Mouse (Mus musculus): ENCODE measurements around the gene Gm17428.
"Not testable (repeated sequence)": the region's sequence is repeated elsewhere in the genome, so short reads cannot be mapped to it uniquely, and the experiment has no call there.

Gene Gm17428

DNA sequence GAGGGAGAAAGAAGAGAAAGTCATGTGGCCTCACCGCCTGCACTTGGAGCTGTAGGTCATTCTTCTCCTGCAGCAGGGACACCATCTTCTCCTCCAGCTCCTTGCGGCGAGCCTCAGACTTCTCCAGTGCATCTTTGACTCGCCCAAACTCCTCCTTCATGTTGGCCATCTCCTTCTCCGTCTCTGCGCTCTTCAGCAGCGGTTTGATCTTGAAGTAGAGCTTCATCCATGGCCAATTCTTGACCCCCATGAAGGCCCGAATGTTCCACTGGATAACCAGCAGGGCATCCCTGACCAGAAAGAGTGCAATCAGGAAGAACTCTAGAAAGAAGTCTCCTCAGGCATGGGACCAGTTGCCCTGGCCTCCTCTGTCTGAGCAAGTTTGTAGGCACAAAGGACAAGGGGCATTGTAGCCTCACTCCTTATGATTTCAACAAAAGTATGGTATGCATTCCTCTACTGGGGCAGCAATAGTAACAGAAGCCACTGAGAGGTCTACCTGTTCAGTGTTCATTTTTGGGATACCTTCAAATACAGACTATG lies 23.0 kb upstream of the Gm17428 start:
- no peak for DNase-seq

DNA sequence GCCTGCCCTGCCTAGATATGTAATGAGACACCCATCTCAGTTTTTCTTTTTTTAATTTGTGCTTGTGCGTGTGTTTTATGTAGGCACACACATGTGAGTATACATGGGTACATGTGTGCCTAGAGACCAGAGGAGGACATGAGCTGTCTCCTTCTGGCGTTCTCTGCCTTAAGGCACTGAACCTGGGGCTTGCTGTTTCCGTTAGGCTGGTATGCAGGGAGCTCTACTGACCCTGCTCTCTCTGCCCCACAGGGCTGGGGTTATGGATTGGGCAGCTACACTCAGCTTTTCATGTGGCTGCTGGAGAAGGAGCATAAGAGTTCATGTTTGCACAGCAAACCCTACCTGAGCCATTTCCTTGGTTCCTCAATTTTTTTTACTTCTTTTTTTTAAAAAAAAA lies 22.3 kb upstream of the Gm17428 start:
- DNase-seq = no peak

DNA sequence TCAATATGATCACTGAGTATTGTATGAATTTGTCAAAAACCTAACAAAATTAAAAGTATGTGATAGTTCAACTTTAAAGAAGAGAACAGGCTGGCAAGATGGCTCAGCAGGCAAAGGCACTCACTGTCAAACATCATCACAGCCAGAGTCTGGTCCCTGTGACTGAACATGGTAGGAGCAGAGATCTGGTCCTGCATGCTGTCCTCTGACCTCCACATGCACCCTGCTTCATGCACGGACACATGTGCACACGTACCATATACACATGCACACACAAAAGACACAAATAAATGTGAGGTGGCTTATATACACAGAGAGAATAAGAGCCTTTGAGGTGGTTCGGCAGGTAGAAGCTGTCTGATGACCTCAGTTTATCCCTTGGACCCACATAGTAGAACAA lies 21.3 kb upstream of the Gm17428 start:
- DNase-seq = no peak

DNA sequence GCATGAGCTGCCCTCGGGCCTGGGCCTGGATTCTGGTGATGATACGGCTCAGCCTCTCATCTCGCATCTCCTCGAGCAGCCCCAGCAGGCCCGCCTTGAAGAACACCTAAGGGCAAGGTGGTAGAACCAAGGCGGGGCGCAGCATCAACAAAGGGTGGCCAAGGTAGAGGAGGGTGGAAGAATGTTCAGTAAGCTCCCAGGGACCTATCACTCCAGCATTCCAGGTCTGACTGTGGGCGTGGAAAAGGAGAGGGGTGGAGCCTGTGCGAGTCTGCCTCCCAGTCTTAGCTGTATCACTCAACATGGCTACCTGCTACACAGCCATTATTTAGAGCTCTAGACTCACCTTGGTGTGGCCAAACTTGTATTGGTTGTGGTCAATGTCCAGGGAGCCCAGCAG lies 20.2 kb upstream of the Gm17428 start:
- DNase-seq = no peak

DNA sequence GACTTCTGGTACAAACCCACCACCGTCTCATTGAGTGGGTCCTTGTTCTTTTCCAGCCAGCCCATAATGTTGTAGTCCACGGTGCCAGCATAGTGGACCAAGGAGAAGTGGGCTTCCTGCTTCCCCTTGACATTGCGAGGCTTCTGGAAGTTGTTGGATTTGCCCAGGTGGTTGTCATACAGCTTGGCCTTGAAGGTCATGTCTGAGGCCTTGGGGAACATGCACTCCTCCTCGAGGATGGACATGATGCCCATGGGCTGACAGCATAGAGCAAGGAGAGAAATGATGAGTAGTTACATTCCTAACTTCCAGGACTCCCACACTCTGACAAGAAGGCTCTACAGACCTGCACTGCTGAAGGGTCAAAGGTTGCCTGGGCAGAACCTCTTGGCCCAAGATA lies 18.2 kb upstream of the Gm17428 start:
- no peak for DNase-seq

DNA sequence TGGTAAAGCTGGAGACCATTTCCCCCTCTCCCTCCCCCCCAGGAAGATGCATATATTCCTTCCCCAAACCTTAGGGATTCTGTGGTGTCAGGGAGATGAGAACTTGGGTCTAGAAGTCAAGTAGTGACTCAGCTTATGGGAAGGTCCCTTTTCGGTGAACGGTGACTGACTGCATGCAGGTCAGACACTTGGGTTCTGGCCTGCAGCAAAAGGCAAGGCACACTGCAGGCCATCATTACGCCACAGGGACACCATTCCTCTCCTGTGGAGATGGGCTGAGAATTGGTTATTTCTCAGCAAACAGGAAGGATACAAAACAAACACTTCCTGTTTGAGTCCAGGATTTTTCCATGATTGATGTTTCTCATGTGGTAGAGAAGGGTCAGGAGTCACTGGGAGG lies 17.5 kb upstream of the Gm17428 start:
- DNase-seq = no peak

DNA sequence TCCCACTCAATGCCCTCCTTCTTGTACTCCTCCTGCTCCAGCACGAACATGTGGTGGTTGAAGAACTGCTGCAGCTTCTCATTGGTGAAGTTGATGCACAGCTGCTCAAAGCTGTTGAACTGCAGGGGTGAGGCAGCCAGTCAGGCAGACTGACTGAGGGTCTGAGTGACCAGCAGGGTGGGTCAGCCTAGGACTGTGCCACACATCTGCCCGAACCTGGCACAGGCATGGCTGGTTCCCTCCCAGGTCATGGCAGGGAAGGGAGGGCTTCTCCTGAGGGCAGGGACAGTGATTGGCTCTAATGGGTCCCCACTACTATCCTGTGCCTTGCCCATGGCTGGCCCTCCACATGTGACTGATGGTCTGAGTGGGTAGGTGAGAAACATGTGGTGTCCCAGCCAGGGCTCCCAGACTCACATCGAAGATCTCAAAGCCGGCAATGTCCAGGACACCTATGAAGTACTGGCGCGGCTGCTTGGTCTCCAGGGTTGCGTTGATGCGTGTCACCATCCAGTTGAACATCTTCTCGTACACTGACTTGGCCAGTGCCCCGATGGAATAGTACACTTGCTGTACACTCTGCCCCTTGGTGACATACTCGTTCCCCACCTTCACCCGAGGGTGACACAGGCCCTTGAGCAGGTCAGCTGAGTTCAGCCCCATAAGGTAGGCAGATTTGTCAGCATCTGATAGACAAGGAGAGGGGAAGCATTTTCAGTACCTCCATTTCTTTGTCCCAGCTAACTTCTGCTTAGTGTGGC lies 16.7 kb upstream of the Gm17428 start:
- DNase-seq = not testable (repeated sequence)

DNA sequence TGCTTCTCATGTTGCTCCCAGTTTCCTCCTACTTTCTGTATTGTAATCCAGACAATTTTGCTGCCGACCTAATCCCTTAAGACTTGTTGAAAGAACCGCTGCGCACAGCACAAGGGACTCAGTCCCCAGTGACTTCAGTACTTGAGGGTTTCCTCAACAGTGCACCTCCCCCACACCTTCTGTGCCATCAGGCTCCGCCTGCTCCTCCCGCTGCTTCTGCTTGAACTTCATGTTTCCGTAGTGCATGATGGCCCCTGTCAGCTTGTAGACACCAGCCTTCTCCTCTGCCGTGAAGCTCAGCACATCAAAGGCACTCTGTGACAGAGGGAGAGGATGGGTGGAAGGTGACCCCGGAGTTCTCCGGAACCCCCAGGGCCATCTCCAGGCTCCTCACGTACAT lies 16.0 kb upstream of the Gm17428 start:
- DNase-seq = no peak

DNA sequence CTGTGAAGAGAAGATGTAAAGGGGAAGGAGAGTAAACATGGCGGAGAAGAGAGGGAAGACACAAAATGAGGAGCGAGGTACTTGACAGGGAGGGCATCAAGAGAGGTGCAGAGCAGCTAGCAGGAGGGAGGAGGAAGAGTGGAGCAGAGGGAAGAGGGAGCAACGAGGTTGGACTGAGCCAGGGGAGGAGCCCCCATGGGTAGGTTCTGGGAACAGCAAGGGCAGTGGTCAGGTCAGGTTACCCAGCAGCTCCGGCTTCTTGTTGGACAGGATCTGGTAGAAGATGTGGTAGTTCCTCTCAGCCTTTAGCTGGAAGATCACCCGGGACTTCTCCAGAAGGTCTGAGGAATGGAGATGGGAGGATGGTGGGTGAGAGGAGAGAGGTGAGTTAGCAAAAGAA lies 15.2 kb upstream of the Gm17428 start:
- no peak for DNase-seq

DNA sequence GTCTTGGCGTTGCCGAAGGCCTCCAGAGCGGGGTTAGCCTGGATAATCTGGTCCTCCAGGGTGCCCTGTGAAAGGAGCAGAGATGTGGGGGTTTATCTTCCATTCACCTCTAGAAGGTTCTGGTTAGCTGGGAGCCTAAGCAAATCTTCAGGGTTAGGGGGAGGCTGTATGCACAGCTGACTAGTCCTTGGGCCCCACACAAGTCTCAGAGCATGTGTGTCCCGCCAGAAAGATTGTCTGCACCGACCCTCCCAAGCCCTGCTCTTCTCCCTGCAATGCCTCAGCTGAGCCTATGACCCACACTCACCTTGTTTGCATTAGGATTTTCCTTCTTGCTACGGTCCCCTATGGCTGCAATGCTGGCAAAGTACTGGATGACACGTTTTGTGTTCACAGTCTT lies 14.0 kb upstream of the Gm17428 start:
- no peak for DNase-seq

DNA sequence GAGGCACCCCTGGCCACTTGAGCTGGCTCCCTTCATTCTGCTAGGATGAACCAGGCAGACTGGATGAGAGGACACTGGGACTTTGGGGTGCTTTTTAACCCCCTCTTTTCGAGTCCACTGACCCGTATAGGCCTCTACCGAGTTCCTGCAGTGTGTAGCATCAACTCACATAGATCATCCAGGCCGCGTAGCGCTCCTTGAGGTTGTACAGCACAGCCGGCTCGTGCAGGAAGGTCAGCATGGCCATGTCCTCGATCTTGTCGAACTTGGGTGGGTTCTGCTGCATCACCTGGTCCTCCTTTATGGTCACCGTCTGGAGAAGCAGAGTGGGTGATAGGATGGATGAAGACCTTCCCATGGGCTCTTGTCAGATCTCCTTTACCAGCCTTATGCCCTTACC lies 13.0 kb upstream of the Gm17428 start:
- no peak for DNase-seq

DNA sequence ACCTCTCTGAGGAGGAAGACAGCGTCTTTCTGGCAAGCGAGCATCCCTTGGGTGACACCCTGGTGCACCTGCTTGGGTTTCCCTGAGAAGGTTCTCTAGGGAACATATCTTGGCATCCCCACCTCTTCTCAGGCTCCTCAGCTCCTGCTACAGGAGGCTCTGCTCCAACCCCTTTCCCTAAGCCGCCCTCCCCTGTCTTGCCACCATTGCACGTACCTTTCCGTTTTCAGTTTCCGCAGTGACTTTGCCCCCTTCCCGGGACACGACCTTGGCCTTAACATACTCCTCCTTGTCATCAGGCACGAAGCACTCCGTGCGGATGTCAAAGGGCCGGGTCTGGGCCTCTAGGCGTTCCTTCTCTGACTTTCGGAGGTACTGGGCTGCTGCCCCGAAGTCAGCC lies 11.7 kb upstream of the Gm17428 start:
- DNase-seq = no peak

DNA sequence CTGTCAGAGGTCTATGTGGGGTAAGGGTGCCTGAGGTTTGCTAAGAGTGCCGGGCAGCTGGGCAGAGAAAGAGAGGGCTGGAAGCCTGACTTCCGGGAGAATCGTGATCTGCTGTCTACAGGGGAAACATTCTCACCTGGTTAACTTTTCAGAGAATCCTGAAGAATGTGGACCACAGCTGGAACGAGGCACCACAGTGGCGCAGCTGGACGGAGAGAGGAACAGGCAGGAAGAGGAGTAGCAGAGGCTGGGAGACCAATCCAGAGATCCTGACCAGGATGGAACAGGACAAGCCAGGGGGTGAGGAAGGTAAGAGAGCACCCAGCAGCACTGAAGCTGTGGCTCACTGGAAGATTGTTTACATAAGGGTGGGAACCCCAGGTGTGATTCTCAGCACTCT lies 11.1 kb upstream of the Gm17428 start:
- DNase-seq = no peak

DNA sequence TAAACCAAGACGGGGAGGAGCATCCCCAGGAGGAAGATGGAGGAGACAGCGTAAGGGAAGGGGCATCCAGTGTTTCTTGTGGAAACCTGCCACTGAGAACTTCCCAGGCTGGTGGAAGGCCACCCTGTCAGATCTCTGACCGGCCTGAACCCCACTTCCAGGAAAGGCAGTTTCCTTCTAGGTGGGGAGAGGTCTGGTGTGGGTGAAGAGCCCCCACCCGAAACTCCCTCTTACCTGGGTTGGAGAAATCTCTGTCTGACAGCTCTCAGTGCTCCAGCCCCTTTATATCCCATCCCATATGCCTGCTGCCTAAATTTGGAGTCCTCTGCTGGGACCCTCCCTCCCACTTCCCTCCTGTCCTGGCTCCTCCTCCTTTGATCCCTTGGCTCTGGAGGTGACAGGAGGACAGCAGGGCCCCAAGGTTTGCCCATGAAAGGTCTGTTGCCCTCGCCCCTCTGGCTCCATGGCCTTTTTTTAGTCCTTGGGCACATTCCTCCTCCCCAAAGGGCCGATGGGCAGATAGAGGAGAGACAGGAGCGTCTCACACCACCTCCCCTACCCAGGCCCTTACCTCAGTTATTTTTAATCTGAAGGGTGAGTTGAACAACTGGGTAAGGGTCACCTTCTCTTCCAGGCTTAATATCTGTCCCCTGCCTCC lies 10.3 kb upstream of the Gm17428 start, which contains the start of gene Myh6:
Gene Myh6 (minus strand): TSS at position 608 of the 658 bp plus-strand sequence.
- DNase-seq = no peak

DNA sequence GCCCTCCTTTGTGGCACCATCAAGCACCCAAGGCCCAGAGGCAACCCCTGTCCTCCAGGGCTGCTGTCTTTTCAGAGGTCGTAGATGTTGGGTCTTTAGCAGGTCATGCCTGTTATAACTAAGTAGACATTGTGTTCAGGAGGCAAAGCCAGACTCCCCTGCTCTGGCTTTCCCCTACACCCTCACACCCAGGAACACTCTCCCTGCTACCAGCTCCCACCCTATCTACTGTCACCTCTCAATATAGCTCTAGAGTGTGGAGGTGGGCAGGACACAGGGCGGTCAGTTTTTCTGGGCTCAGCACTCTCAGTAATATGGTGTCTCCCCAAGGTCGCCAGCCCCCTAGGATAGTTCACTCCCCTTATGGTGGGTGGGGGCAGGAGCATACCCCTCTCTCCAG lies 8.9 kb upstream of the Gm17428 start:
- no peak for DNase-seq

DNA sequence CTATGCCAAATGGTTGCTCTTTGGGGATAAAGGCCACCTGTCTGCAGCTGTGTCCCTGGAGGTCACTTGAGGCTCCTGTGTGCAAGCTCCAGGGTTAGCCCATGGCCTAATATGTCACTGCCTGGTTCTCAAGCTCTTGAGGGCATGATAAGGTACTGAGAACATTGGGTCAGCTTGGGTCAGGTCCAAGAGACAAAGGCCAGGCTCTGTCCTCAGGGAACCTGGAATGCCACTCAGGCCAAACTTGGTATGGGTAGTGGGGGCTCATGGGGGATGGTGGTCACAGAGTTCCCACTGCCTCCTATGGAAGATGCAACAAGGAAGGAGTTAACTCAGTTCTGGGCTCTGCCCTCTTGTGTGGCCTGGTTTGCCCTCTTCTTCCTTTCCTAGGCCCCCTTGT lies 8.4 kb upstream of the Gm17428 start:
- DNase-seq = no peak

DNA sequence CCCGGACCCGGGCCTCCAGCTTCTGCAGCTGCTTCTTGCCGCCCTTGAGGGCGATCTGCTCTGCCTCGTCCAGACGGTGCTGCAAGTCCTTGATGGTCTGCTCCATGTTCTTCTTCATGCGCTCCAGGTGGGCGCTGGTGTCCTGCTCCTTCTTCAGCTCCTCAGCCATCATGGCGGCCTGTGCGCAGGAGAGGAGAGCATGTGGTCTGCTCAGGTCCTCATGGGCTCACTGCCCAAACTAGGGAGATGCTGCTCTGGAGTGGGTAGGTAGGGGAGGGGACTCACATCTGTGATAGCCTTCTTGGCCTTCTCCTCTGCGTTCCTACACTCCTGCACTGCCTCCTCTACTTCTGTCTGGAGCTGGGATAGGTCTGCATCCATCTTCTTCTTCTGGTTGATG lies 3.9 kb upstream of the Gm17428 start:
- DNase-seq = not testable (repeated sequence)

DNA sequence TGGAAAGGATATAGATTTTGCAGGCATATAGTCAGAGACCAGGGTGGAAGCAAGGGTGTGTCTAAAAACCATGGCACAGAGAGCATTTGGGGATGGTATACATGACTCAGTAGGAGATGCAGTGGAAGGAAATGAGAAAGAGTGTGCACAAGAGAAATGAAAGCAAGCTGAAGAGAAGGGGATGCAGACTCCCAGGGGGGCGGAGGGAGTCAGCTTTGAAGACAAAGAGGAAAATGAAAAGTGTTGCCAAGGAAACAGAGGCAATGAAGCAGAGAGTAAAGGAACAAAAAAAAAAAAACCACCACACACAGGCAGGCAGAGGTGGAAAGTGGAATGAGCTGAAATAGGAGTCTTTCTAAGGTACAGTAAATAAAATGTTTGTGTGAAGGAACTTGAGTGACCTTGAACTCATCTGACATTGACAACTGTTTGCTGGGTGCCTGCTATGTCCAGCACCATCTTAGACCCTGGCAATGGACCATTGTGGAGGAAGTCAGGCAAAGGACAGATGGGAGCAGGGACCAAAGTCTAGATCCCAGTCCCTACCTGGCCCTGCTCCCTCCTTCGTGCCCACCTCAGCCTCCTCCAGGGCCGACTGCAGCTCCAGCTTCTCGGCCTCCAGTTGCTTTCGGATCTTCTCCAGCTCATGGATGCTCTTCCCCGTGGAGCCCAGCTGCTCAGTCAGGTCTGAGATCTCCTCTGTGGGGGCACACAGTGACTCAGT lies 2.5 kb upstream of the Gm17428 start:
- DNase-seq = no peak

DNA sequence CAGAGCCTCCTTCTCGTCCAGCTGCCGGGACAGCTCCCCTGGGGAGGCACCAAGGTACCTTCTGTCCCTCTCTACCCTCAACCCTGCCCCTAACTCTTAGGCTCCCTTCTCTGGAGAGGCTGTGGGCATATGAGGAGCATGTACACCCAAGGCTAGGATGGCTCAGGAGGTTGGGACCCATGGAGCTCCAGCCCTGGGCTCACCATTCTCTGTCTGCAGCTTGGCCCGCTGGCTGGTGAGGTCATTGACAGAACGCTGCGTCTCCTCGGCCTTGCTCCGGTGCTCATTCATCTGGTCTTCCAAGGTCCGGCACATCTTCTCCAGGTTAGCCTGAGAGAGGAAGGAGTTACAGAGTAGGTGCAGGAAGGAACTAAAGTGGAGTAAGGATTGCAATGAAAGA lies 1.9 kb downstream of the Gm17428 start:
- no peak for DNase-seq

DNA sequence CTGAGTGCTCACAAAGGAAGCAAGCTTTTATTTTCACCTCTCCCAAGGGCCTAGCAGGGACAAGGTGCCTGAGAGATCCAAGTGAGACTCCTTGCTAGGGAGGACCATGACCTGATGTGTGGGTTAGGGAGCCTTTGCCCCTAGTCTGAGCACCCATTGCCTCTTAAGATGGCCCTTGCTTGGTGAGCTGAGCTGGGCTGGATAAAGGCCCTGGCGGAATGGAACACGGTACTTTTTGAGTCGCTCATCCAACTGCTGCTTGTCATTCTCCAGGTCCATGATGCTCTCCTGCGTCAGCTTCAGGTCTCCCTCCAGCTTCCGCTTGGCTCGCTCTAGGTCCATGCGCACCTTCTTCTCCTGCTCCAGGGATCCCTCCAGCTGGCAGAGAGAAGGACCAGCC lies 5.2 kb downstream of the Gm17428 start:
- no peak for DNase-seq

DNA sequence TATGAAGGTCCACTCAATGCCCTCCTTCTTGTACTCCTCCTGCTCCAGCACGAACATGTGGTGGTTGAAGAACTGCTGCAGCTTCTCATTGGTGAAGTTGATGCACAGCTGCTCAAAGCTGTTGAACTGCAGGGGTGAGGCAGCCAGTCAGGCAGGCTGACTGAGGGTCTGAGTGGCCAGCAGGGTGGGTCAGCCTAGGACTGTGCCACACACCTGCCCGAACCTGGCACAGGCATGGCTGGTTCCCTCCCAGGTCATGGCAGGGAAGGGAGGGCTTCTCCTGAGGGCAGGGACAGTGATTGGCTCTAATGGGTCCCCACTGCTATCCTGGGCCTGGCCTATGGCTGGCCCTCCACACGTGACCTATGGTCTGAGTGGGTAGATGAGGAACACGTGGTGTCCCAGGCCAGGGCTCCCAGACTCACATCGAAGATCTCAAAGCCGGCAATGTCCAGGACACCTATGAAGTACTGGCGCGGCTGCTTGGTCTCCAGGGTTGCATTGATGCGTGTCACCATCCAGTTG lies 11.7 kb downstream of the Gm17428 start:
- not testable (repeated sequence) for DNase-seq

DNA sequence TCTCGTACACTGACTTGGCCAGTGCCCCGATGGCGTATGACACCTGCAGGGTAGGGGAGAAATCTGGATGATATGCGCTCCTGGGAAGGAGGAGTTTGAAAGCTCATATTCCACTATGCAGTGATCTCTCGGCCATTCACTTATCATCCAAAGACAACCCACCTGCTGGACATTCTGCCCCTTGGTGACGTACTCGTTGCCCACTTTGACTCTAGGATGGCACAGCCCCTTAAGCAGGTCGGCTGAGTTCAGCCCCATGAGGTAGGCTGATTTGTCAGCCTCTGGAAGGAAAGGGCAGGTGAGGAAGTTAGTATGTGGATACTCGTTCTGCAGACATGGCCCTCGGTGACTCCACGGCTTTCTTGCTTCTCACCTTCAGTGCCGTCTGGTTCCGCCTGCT lies 12.1 kb downstream of the Gm17428 start:
- DNase-seq = no peak

DNA sequence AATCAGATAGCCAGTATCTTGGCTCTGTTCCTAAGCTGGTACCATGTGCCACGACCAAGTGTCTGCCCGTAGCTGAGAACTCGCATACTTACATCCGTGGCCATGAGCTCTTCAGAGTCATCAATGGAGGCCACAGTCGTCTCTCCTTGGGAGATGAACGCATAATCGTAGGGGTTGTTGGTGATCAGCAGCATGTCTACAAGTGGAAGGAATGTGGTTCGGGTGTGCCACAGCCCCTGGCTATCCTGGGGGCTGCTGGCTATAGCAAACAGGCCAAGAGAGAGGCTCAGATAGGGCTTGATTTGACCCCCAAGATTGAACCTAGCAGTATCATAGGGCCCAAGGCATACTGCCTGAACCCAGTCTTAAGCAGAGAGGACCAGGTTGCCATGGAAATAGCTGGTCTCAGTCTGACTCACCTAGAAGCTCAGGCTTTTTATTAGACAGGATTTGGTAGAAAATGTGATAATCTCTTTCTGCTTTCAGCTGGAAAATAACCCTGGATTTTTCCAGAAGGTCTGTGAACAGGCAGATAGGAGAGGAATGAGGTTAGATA lies 13.2 kb downstream of the Gm17428 start:
- DNase-seq = no peak
